Mouse (Mus musculus): ENCODE results near the gene Wrap53. TPM values are rescaled to one million over a fixed set of nuclear protein-coding genes. Genes with fewer than 3 reads are reported as not detected.
A peak's percentile ranks its signal among the peaks of the same experiment; 100 is the strongest.

The Wrap53 gene
- polyA plus RNA-seq, 1 experiment from 2014 or later: 19.6 TPM

DNA sequence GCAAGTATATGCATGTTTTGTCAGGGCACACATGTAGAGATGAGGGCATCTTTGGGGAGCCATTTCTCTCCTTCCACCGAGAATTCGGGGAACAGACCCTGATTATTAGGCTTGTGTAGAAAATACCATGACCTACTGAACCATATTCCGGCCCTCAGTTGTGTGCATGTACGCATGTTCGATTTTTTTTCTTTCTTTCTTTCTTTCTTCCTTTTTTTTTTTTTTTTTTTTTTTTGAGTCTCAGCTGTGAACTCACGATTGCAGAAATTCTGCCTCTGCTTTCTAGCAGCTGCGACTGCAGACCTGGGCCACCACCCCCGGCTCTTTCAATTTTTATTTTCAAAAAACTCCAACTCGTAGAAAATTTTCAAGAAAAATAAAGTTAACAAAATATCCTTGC, 54.4 kb downstream of the Wrap53 start:
- no peaks in the 10 kb centered on the region for H3K9me3 ChIP-seq
- no peaks in the 10 kb centered on the region for H3K27me3 ChIP-seq
- ATAC-seq (ENCODE audit: low FRiP score, low read depth): no peak
- H3K4me2 ChIP-seq: no peak overlapping the region
- H3K36me3 ChIP-seq: no peaks in the 10 kb centered on the region
- H3K9ac ChIP-seq: no peak overlapping the region
- peak overlapping the region; percentile 90 for H3K27ac ChIP-seq (replicated peaks)
- 79% methylated on average over 9 of the region's 9 CpGs for WGBS
- H3K4me3 ChIP-seq: no peak overlapping the region
- peaks cover 24% of the 10 kb centered on the region for H3K4me1 ChIP-seq (replicated peaks)

DNA sequence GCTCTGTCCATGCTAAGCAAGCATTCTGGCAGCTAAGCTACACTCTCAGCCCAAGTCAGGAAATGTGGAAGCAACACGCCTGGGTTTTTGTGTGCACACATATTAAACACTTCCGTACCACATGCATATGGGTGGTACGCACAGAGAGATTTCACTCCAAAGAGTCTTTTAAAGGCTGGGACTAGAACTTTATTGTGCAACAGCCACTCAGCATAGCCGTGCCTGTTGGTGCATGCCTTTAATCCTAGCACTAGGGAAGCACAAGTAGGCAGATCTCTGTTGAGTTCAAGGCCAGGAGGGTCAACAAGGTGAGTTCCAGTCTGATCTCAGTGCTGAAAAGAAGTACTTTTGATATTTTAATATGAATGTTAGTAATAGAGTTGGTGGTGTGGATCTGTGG, 56.4 kb downstream of the Wrap53 start:
- peaks cover 24% of the 10 kb centered on the region for H3K4me1 ChIP-seq (replicated peaks)
- no peak overlapping the region for H3K4me2 ChIP-seq
- no peaks in the 10 kb centered on the region for H3K36me3 ChIP-seq
- ATAC-seq (ENCODE audit: low FRiP score, low read depth): no peak
- H3K9ac ChIP-seq: no peak overlapping the region
- no peak overlapping the region for H3K27ac ChIP-seq (replicated peaks)
- H3K4me3 ChIP-seq: no peak overlapping the region
- no peaks in the 10 kb centered on the region for H3K9me3 ChIP-seq
- WGBS: 93% methylated on average over 4 of the region's 4 CpGs
- no peaks in the 10 kb centered on the region for H3K27me3 ChIP-seq

GRCm38 (mm10) chr11:69521526-69522149, 58.4 kb downstream of the Wrap53 start:
- no peaks in the 10 kb centered on the region for H3K27me3 ChIP-seq
- no peak overlapping the region for H3K4me3 ChIP-seq
- peaks cover 8% of the 10 kb centered on the region for H3K4me1 ChIP-seq (replicated peaks)
- no peak overlapping the region for H3K27ac ChIP-seq (replicated peaks)
- no peak overlapping the region for H3K9ac ChIP-seq
- no peaks in the 10 kb centered on the region for H3K9me3 ChIP-seq
- H3K36me3 ChIP-seq: no peaks in the 10 kb centered on the region
- WGBS: 87% methylated on average over 9 of the region's 9 CpGs
- no peak overlapping the region for H3K4me2 ChIP-seq
- ATAC-seq (ENCODE audit: low FRiP score, low read depth): no peak

- no peak for ATAC-seq (ENCODE audit: low FRiP score, low read depth)
Measured at GRCm38 (mm10) chr11:69519976-69520375, 60.1 kb downstream of the Wrap53 start.

DNA sequence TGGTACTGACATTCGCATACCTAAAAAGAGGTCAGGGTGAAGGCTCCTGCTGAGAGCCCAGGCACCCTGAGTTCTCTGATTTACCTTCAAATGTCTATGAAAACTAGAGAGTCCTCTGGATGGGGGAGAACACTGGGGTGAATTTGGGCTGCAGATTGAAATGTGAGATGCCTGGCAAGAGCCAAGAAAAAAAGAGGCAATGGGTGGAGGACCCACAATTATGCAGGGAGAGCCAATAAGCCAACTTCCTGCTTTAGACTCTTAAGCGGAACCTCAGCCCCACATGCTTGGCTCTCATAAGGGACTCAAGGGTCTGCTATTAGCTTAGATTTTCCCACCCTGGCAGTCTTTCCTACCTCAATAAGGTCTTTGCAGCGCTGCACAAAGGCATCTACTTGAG, 63.4 kb downstream of the Wrap53 start:
- H3K9me3 ChIP-seq: no peaks in the 10 kb centered on the region
- H3K4me1 ChIP-seq (replicated peaks): no peaks in the 10 kb centered on the region
- H3K4me3 ChIP-seq: no peak overlapping the region
- no peak overlapping the region for H3K27ac ChIP-seq (replicated peaks)
- H3K36me3 ChIP-seq: no peaks in the 10 kb centered on the region
- H3K9ac ChIP-seq: no peak overlapping the region
- no peak overlapping the region for H3K4me2 ChIP-seq
- WGBS: 78% methylated on average over 3 of the region's 3 CpGs
- no peak for ATAC-seq (ENCODE audit: low FRiP score, low read depth)
- H3K27me3 ChIP-seq: no peaks in the 10 kb centered on the region

More at GRCm38 (mm10) chr11:69519976-69520375, 60.1 kb downstream of the Wrap53 start:
- no peaks in the 10 kb centered on the region for H3K4me1 ChIP-seq (replicated peaks)
- WGBS: 74% methylated on average over 4 of the region's 4 CpGs
- H3K36me3 ChIP-seq: no peaks in the 10 kb centered on the region
- H3K4me2 ChIP-seq: no peak overlapping the region
- no peaks in the 10 kb centered on the region for H3K27me3 ChIP-seq
- H3K4me3 ChIP-seq: no peak overlapping the region
- H3K9ac ChIP-seq: no peak overlapping the region
- H3K27ac ChIP-seq (replicated peaks): no peak overlapping the region
- no peaks in the 10 kb centered on the region for H3K9me3 ChIP-seq

GRCm38 (mm10) chr11:69516151-69516640, 63.9 kb downstream of the Wrap53 start:
- Histone ChIP-seq H3K27me3 (no peaks in the 10 kb centered on the region), H3K4me1 (replicated peaks) (no peaks in the 10 kb centered on the region), H3K9me3 (no peaks in the 10 kb centered on the region), H3K36me3 (no peaks in the 10 kb centered on the region), H3K27ac (replicated peaks) (no peak overlapping the region), H3K9ac (no peak overlapping the region), H3K4me3 (no peak overlapping the region), H3K4me2 (no peak overlapping the region)
- 72% methylated on average over 15 of the region's 15 CpGs for WGBS
- no peak for ATAC-seq (ENCODE audit: low FRiP score, low read depth)

GRCm38 (mm10) chr11:69513840-69514239, 66.2 kb downstream of the Wrap53 start:
- H3K36me3 ChIP-seq: no peaks in the 10 kb centered on the region
- H3K4me1 ChIP-seq (replicated peaks): no peaks in the 10 kb centered on the region
- ATAC-seq (ENCODE audit: low FRiP score, low read depth): peak; percentile 61; the same call in 1 of the 2 replicates
- no peak overlapping the region for H3K4me3 ChIP-seq
- H3K9ac ChIP-seq: no peak overlapping the region
- no peak overlapping the region for H3K4me2 ChIP-seq
- no peaks in the 10 kb centered on the region for H3K27me3 ChIP-seq
- WGBS: 10% methylated on average over 6 of the region's 6 CpGs
- no peak overlapping the region for H3K27ac ChIP-seq (replicated peaks)
- no peaks in the 10 kb centered on the region for H3K9me3 ChIP-seq

Other genes starting within 250 kb of the Wrap53 start
- 221 and 228 TPM in 2 replicates for gene Rnf227, start 239.8 kb downstream of the Wrap53 start, polyA plus RNA-seq (2015; fragmentation: Nextera tagmentation; extraction: Ambion mirVana)
- gene Chd3, start 210.8 kb downstream of the Wrap53 start, polyA plus RNA-seq (2015; fragmentation: Nextera tagmentation; extraction: Ambion mirVana): 83.5 and 83.7 TPM in 2 replicates
- 109 and 121 TPM in 2 replicates for gene Naa38, start 184.8 kb downstream of the Wrap53 start, polyA plus RNA-seq (2015; fragmentation: Nextera tagmentation; extraction: Ambion mirVana)
- 30.6 and 33.5 TPM in 2 replicates for gene Cyb5d1, start 184.6 kb downstream of the Wrap53 start, polyA plus RNA-seq (2015; fragmentation: Nextera tagmentation; extraction: Ambion mirVana)
- gene Tmem88, start 182.0 kb downstream of the Wrap53 start, polyA plus RNA-seq (2015; fragmentation: Nextera tagmentation; extraction: Ambion mirVana): 6.8 and 7.2 TPM in 2 replicates
- 33.7 and 34.9 TPM in 2 replicates for gene Kdm6b, start 166.6 kb downstream of the Wrap53 start, polyA plus RNA-seq (2015; fragmentation: Nextera tagmentation; extraction: Ambion mirVana)
- gene Dnah2, start 31.1 kb downstream of the Wrap53 start, polyA plus RNA-seq (2015; fragmentation: Nextera tagmentation; extraction: Ambion mirVana): 3.4 and 4.0 TPM in 2 replicates
- 134 and 160 TPM in 2 replicates for gene Efnb3, start 20.1 kb downstream of the Wrap53 start, polyA plus RNA-seq (2015; fragmentation: Nextera tagmentation; extraction: Ambion mirVana)
- 61.1 and 64.2 TPM in 2 replicates for gene Trp53, start 104 bp upstream of the Wrap53 start, polyA plus RNA-seq (2015; fragmentation: Nextera tagmentation; extraction: Ambion mirVana)
- gene Atp1b2, start 25.7 kb upstream of the Wrap53 start, polyA plus RNA-seq (2015; fragmentation: Nextera tagmentation; extraction: Ambion mirVana): 71.9 and 89.4 TPM in 2 replicates
- not detected in 2 replicates for gene Shbg, start 37.6 kb upstream of the Wrap53 start, polyA plus RNA-seq (2015; fragmentation: Nextera tagmentation; extraction: Ambion mirVana)
- 22.5 and 23.9 TPM in 2 replicates for gene Sat2, start 41.8 kb upstream of the Wrap53 start, polyA plus RNA-seq (2015; fragmentation: Nextera tagmentation; extraction: Ambion mirVana)
- gene Fxr2, start 52.7 kb upstream of the Wrap53 start, polyA plus RNA-seq (2015; fragmentation: Nextera tagmentation; extraction: Ambion mirVana): 41.3 and 41.5 TPM in 2 replicates
- gene Sox15, start 75.1 kb upstream of the Wrap53 start, polyA plus RNA-seq (2015; fragmentation: Nextera tagmentation; extraction: Ambion mirVana): not detected in 2 replicates
- gene Mpdu1, start 82.4 kb upstream of the Wrap53 start, polyA plus RNA-seq (2015; fragmentation: Nextera tagmentation; extraction: Ambion mirVana): 101 and 108 TPM in 2 replicates
- 10.3 and 12.2 TPM in 2 replicates for gene Cd68, start 85.9 kb upstream of the Wrap53 start, polyA plus RNA-seq (2015; fragmentation: Nextera tagmentation; extraction: Ambion mirVana)
- 476 and 491 TPM in 2 replicates for gene Eif4a1, start 92.2 kb upstream of the Wrap53 start, polyA plus RNA-seq (2015; fragmentation: Nextera tagmentation; extraction: Ambion mirVana)
- 101 and 103 TPM in 2 replicates for gene Senp3, start 101.8 kb upstream of the Wrap53 start, polyA plus RNA-seq (2015; fragmentation: Nextera tagmentation; extraction: Ambion mirVana)
- gene Tnfsf13, start 105.5 kb upstream of the Wrap53 start, polyA plus RNA-seq (2015; fragmentation: Nextera tagmentation; extraction: Ambion mirVana): 0.61 and 0.76 TPM in 2 replicates
- gene Tnfsf12, start 115.6 kb upstream of the Wrap53 start, polyA plus RNA-seq (2015; fragmentation: Nextera tagmentation; extraction: Ambion mirVana): 3.5 and 5.0 TPM in 2 replicates
- 1.2 and 1.9 TPM in 2 replicates for gene Tnfsfm13, start 115.8 kb upstream of the Wrap53 start, polyA plus RNA-seq (2015; fragmentation: Nextera tagmentation; extraction: Ambion mirVana)
- gene Polr2a, start 178.4 kb upstream of the Wrap53 start, polyA plus RNA-seq (2015; fragmentation: Nextera tagmentation; extraction: Ambion mirVana): 15.6 and 16.6 TPM in 2 replicates
- 0.51 and 0.66 TPM in 2 replicates for gene Slc35g3, start 181.7 kb upstream of the Wrap53 start, polyA plus RNA-seq (2015; fragmentation: Nextera tagmentation; extraction: Ambion mirVana)
- gene Zbtb4, start 185.7 kb upstream of the Wrap53 start, polyA plus RNA-seq (2015; fragmentation: Nextera tagmentation; extraction: Ambion mirVana): 5.2 and 5.3 TPM in 2 replicates
- gene Chrnb1, start 215.7 kb upstream of the Wrap53 start, polyA plus RNA-seq (2015; fragmentation: Nextera tagmentation; extraction: Ambion mirVana): 1.2 and 2.2 TPM in 2 replicates
- gene Fgf11, start 221.6 kb upstream of the Wrap53 start, polyA plus RNA-seq (2015; fragmentation: Nextera tagmentation; extraction: Ambion mirVana): 5.7 and 7.1 TPM in 2 replicates
- 1.1 and 2.0 TPM in 2 replicates for gene Tmem102, start 225.4 kb upstream of the Wrap53 start, polyA plus RNA-seq (2015; fragmentation: Nextera tagmentation; extraction: Ambion mirVana)
- gene Gm39566, start 235.0 kb upstream of the Wrap53 start, polyA plus RNA-seq (2015; fragmentation: Nextera tagmentation; extraction: Ambion mirVana): not detected in 2 replicates
- not detected in 2 replicates for gene Spem2, start 238.2 kb upstream of the Wrap53 start, polyA plus RNA-seq (2015; fragmentation: Nextera tagmentation; extraction: Ambion mirVana)
- 0.21 and 0.34 TPM in 2 replicates for gene Spem1, start 241.9 kb upstream of the Wrap53 start, polyA plus RNA-seq (2015; fragmentation: Nextera tagmentation; extraction: Ambion mirVana)